Mouse (Mus musculus): ENCODE data around the gene Gm4491. TPM values are rescaled to one million over a fixed set of nuclear protein-coding genes. Genes with fewer than 3 reads are reported as not detected.

Gm4491 gene
- polyA plus RNA-seq (2015; fragmentation: Nextera tagmentation; extraction: Ambion mirVana), result not detected in 2 replicates

DNA sequence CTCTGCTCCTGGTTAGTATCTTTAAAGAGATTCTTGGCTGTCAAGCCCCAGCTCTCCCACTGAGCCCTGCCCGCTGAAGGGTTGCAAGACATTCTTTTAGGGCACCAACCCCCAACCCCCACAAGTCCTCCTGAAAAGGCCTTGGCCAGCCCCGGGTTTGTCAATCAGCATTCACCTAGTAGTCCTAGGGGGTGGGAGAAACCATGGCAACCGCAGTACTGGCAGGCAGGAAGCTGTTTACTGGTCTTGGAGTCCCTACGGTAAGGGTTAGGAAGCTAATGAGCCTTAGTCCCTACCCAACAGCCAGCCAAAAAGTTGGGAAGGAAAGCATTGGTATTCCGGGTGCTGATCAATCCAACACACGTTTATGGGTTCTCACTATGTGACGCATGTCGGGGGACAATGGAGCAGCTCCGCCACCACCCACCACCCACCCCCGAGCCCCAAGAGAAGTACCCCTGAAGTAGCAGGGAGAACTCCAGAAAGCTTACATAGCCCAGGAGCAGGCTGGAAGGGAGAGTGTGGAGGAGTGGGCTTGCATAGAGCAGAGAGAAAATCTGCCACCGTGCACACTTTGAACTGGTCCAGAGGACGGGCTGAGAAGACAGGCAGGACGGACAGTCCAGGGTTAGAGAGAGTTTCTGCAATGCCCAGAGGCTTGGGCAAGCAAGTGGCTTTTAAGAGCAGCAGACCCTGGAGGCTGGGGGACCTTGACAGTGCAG lies at the start of gene Gm4491:
TSS of gene Gm4491 (minus strand) at position 61 of the 722 bp plus-strand sequence.
- H3K27me3 ChIP-seq (replicated peaks), result no peaks in the 10 kb centered on the region
- peak; percentile 93 for ATAC-seq (replicated peaks)
- no peaks in the 10 kb centered on the region for H3K9me3 ChIP-seq
- H3K4me1 ChIP-seq, result peaks cover 7% of the 10 kb centered on the region
- H3K9ac ChIP-seq, result no peak within 1 kb of the TSS
- H3K4me2 ChIP-seq, result peak within 1 kb of the TSS; percentile 33
- no peaks in the 10 kb centered on the region for H3K36me3 ChIP-seq (replicated peaks)
- 0 out of 2 replicates have a peak within 1 kb of the TSS, but pooled peaks have one; percentile 35 for H3K27ac ChIP-seq
- no peak within 1 kb of the TSS for H3K4me3 ChIP-seq
- 8% methylated on average over 13 of the region's 13 CpGs for WGBS

DNA sequence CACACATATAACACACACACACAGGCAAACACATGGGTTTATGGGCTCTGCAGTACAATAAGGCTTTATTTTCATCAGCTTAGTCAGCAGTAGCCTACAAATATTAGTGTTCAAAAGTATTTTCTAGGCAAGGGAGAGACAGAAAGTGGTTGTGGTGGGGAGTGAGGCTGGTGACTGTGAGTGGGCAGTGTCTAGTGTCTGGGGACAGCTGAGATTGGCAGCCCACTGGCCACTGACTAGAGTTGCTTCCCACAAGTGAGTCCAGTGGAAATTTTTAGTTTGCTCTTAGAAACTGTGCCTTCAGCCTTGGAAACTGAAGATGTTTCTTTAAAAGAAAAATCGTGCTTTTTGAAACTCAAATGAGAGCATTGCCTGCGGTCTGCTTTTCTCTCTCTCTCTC lies 46.1 kb upstream of the Gm4491 start:
- H3K4me3 ChIP-seq, result no peak overlapping the region
- H3K9me3 ChIP-seq, result no peaks in the 10 kb centered on the region
- no peaks in the 10 kb centered on the region for H3K4me1 ChIP-seq
- 67% methylated on average over 2 of the region's 2 CpGs for WGBS
- no peaks in the 10 kb centered on the region for H3K27me3 ChIP-seq (replicated peaks)
- ATAC-seq (replicated peaks), result no peak
- no peak overlapping the region for H3K27ac ChIP-seq
- H3K36me3 ChIP-seq (replicated peaks), result no peaks in the 10 kb centered on the region
- no peak overlapping the region for H3K9ac ChIP-seq
- no peak overlapping the region for H3K4me2 ChIP-seq

DNA sequence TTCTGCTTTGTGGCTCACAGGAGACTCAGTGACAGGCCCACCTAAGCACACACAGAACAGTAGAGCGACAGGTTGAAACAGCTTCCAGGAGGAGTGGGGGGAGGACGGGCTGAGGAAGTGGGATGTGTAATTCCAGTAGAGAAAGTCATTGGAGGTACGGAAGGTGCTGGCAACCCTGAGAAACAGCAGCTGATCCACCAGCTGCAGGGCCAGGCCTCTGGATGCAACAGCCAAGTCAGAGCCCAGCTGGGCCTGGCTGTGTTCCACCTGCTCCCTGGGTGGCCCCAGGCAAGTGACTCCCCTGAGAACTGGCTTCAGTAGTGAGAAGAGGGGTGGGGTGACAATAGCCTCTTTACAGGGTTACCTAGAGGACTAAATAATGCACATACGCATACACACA lies 45.5 kb upstream of the Gm4491 start:
- no peak overlapping the region for H3K4me2 ChIP-seq
- no peaks in the 10 kb centered on the region for H3K4me1 ChIP-seq
- no peaks in the 10 kb centered on the region for H3K36me3 ChIP-seq (replicated peaks)
- no peaks in the 10 kb centered on the region for H3K27me3 ChIP-seq (replicated peaks)
- no peak overlapping the region for H3K4me3 ChIP-seq
- H3K9ac ChIP-seq, result no peak overlapping the region
- no peak overlapping the region for H3K27ac ChIP-seq
- 78% methylated on average over 4 of the region's 4 CpGs for WGBS
- no peaks in the 10 kb centered on the region for H3K9me3 ChIP-seq
- no peak for ATAC-seq (replicated peaks)

DNA sequence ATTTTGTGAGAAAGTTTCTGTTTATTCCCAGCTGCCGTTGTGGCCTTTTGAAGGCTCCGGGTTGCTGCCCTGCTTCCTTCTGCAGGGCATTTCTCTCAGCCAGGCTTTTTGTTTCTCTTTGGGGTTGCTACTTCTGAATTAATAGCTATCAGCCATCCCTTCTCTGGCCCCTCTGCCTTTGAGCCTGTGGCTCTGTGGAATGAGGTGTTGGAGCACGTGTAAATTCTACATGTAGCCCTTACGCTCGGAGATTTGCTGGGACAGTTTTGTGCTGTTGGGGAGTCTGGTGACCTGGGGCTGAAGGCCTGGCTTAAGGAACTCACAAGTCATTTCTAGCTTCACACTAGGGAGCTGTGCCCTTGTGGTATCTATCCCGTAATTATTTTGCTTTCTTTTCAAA lies 39.2 kb upstream of the Gm4491 start:
- WGBS, result 46% methylated on average over 6 of the region's 6 CpGs

DNA sequence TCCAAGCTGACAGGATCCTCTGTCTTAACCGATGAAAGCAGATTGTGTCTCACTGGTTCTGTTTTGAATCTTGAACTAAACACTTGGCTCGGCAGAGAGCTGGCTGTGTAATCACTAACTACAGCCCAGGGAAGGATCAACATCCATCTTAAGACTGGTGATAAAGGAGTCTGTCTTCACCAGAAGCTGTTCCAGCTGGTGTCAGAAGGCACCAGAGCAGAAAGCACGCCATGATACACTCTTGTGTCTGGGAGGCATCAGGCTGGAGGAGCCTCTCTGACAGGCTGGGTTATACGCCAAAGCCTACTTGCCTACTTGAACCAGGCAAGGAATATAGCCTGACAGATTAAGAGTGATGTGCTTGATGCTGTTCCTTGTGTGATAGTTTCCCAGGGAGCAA lies 30.1 kb upstream of the Gm4491 start:
- Histone ChIP-seq H3K27me3 (replicated peaks) (no peaks in the 10 kb centered on the region), H3K4me1 (no peaks in the 10 kb centered on the region), H3K9ac (no peak overlapping the region), H3K36me3 (replicated peaks) (no peaks in the 10 kb centered on the region), H3K4me3 (no peak overlapping the region), H3K9me3 (no peaks in the 10 kb centered on the region), H3K27ac (no peak overlapping the region), H3K4me2 (no peak overlapping the region)
- ATAC-seq (replicated peaks), result no peak
- WGBS, result 62% methylated on average over 4 of the region's 4 CpGs

More for the DNA sequence above, 39.2 kb upstream of the Gm4491 start:
- Histone ChIP-seq H3K9me3 (no peaks in the 10 kb centered on the region), H3K36me3 (replicated peaks) (no peaks in the 10 kb centered on the region), H3K27ac (no peak overlapping the region), H3K27me3 (replicated peaks) (no peaks in the 10 kb centered on the region), H3K4me3 (no peak overlapping the region), H3K4me1 (peaks cover 8% of the 10 kb centered on the region; the same call in 1 of the 2 replicates), H3K4me2 (no peak overlapping the region), H3K9ac (no peak overlapping the region)
- ATAC-seq (replicated peaks), result no peak

DNA sequence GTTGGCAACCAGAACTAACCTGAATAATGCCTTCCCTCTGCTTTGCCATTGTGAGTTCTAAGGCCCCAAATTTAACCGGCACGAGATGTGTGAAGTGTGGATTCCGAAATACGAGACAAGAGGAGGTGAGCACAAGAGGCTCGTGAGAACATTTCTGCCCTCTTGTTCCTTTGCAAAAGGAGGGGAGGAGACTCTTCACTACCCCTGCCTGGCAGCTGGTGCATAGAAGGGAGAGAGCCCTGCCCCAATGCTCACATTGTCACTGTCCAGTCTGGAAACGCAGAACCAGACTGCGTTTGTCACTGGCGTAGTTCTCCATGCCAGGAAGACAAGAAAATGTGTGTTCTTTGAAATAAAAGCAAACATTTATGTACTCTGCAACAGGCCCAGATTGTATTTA lies 19.6 kb upstream of the Gm4491 start:
- H3K4me2 ChIP-seq, result no peak overlapping the region
- ATAC-seq (replicated peaks), result no peak
- peaks cover 28% of the 10 kb centered on the region for H3K27me3 ChIP-seq (replicated peaks)
- no peak overlapping the region for H3K9ac ChIP-seq
- WGBS, result 39% methylated on average over 8 of the region's 8 CpGs
- no peaks in the 10 kb centered on the region for H3K36me3 ChIP-seq (replicated peaks)
- H3K4me1 ChIP-seq, result peaks cover 11% of the 10 kb centered on the region
- no peaks in the 10 kb centered on the region for H3K9me3 ChIP-seq
- H3K4me3 ChIP-seq, result no peak overlapping the region
- no peak overlapping the region for H3K27ac ChIP-seq

DNA sequence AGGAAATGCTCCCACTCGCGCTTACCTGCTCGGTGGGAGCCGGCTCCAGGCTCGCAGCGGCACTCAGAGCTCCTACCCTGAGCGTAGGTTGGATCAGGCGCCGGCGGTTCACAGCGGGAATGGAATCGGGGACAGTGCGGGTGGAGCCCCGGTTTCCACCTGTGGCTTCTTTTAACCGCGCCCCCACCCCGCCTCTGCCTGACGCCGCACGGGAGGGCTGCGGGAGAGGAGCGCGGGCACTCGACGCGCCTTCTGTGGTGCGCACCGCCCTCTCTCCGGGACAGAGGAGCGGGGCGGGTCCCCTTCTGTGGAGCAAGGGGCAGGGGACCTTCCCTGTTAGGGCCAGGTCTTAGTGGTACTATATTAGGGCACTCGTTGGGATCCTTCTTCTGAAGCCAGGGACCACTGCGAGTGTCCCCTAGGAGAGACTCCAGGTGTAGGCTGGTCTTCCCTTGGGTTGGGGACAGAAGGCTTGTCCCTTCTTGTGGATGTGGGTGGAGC lies 17.5 kb upstream of the Gm4491 start, which contains the start of gene Gjb6:
TSS of gene Gjb6 (minus strand) at position 451 of the 501 bp plus-strand sequence.
- H3K4me1 ChIP-seq, result peaks cover 11% of the 10 kb centered on the region
- H3K36me3 ChIP-seq (replicated peaks), result no peaks in the 10 kb centered on the region
- ATAC-seq (replicated peaks), result peak; percentile 62
- 2% methylated on average over 33 of the region's 33 CpGs for WGBS
- H3K4me2 ChIP-seq, result peak within 1 kb of the TSS; percentile 95
- no peak within 1 kb of the TSS for H3K27ac ChIP-seq
- H3K27me3 ChIP-seq (replicated peaks), result peaks cover 28% of the 10 kb centered on the region
- no peaks in the 10 kb centered on the region for H3K9me3 ChIP-seq
- H3K4me3 ChIP-seq, result peak within 1 kb of the TSS; percentile 44
- H3K9ac ChIP-seq, result peak within 1 kb of the TSS; percentile 33; the same call in 1 of the 2 replicates

DNA sequence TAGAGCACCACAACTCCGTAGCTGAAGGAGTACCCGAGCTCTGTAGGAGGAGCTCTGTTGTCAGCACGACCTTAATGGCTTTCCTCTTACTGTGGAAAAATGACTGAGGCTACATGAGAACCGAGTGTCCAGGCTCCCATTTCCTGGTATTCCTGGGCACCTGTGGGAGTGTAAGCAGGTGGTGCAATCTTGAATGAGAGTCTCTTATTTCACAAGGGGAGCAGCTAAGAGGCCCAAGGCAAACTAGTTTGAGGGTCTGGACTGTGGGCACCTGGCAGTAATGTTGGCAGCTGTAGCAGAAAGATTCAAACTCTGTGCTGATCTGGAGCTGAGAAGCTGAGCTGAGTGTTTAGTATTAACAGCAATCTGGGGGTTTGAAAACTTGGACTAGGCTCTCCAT lies 11.7 kb upstream of the Gm4491 start:
- H3K9ac ChIP-seq, result no peak overlapping the region
- no peaks in the 10 kb centered on the region for H3K36me3 ChIP-seq (replicated peaks)
- no peaks in the 10 kb centered on the region for H3K4me1 ChIP-seq
- ATAC-seq (replicated peaks), result no peak
- H3K27me3 ChIP-seq (replicated peaks), result peaks cover 12% of the 10 kb centered on the region; the same call in 1 of the 2 replicates
- H3K9me3 ChIP-seq, result no peaks in the 10 kb centered on the region
- no peak overlapping the region for H3K4me3 ChIP-seq
- WGBS, result 79% methylated on average over 4 of the region's 4 CpGs
- H3K4me2 ChIP-seq, result no peak overlapping the region
- H3K27ac ChIP-seq, result no peak overlapping the region

DNA sequence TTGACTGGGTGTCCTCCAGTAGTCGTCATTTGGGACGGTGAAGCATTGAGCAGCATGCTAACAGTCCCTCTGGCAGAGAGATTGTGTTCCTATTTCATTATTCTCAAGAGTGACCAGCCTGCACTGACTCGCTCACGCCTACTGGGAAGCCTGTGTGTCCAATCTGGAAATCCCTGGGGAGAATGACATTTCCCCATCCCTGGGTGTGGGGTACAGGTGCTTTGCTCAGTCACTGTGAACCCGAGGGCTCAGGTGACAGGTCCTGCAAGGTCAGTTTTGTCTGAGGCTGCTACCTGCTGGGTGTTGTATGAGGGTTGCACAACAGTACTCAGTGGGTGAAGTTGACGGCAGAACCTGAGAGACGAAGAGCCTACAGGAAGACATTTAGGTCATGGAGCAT lies 6.6 kb upstream of the Gm4491 start:
- WGBS, result 84% methylated on average over 7 of the region's 7 CpGs
- H3K27me3 ChIP-seq (replicated peaks), result no peaks in the 10 kb centered on the region
- no peak overlapping the region for H3K4me2 ChIP-seq
- no peak overlapping the region for H3K27ac ChIP-seq
- no peak for ATAC-seq (replicated peaks)
- H3K36me3 ChIP-seq (replicated peaks), result no peaks in the 10 kb centered on the region
- no peak overlapping the region for H3K4me3 ChIP-seq
- H3K9me3 ChIP-seq, result no peaks in the 10 kb centered on the region
- H3K4me1 ChIP-seq, result no peaks in the 10 kb centered on the region
- H3K9ac ChIP-seq, result no peak overlapping the region

DNA sequence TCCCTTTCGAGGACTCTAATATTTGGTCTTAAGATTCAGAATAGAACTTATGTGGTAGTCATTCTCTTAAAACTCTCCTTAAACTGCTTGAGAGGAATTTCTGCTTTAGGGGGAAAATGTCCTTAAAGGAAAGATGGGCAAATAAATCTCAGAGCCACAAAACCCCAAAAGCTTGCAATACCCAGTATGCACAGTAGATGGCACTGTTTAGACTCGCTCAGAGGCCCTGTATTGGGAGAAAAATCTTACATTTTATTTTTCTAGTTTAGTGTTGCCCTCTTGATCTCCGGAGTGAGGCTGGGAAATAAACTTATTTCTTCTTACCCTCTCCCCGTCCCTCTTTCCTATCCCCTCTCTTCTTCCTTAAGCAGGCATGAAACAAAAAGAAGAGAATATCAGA lies 6.5 kb downstream of the Gm4491 start:
- H3K36me3 ChIP-seq (replicated peaks), result no peaks in the 10 kb centered on the region
- no peak overlapping the region for H3K4me2 ChIP-seq
- no peak overlapping the region for H3K27ac ChIP-seq
- H3K9ac ChIP-seq, result no peak overlapping the region
- 11% methylated on average over 4 of the region's 4 CpGs for WGBS
- H3K4me1 ChIP-seq, result peaks cover 10% of the 10 kb centered on the region
- ATAC-seq (replicated peaks), result no peak
- peaks cover 34% of the 10 kb centered on the region for H3K27me3 ChIP-seq (replicated peaks)
- H3K4me3 ChIP-seq, result no peak overlapping the region
- no peaks in the 10 kb centered on the region for H3K9me3 ChIP-seq

DNA sequence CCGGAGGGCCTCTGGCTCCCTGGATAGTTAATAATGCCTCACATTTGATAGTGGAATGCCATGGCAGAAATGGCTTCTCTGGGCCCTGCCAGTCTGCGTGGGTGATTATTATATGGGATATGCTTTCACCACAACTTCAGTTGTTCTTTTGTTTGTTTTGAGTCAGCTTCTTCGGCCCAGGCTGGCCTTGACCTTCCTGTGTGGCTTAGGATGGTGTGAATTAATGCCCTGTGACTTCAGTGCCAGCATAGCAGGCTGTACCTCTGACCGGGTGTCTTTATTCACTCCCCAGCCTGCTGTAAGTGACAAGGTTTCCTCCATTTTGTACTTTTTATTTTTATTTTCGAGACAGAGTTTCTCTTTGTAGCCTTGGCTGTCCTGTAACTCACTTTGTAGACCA lies 7.8 kb downstream of the Gm4491 start:
- H3K4me2 ChIP-seq, result no peak overlapping the region
- 70% methylated on average over 5 of the region's 5 CpGs for WGBS
- ATAC-seq (replicated peaks), result no peak
- no peaks in the 10 kb centered on the region for H3K36me3 ChIP-seq (replicated peaks)
- H3K9me3 ChIP-seq, result no peaks in the 10 kb centered on the region
- peaks cover 47% of the 10 kb centered on the region for H3K27me3 ChIP-seq (replicated peaks)
- no peak overlapping the region for H3K9ac ChIP-seq
- no peak overlapping the region for H3K4me3 ChIP-seq
- H3K4me1 ChIP-seq, result peaks cover 19% of the 10 kb centered on the region
- no peak overlapping the region for H3K27ac ChIP-seq

DNA sequence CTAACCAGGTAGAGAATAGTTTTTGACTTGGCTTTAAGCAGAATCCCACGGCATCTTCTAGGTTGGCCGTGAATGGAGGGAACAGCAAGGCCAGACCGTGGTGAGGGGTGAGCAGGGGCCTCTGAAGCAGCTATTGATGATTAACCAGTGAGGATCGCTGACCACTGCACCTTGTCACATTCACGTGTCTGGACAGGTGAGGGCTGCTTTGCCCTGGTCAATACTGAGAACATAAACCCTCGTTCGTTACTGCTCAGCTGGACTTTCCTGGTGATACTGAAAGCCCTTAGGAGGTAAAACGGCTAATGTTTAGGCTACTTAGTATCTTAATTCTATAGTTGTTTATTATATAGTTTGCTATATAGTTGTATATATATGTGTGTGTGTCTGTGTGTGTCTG lies 8.6 kb downstream of the Gm4491 start:
- H3K27ac ChIP-seq, result no peak overlapping the region
- no peaks in the 10 kb centered on the region for H3K9me3 ChIP-seq
- no peak overlapping the region for H3K9ac ChIP-seq
- peaks cover 19% of the 10 kb centered on the region for H3K4me1 ChIP-seq
- H3K27me3 ChIP-seq (replicated peaks), result peaks cover 54% of the 10 kb centered on the region
- WGBS, result 81% methylated on average over 8 of the region's 8 CpGs
- H3K36me3 ChIP-seq (replicated peaks), result no peaks in the 10 kb centered on the region
- no peak overlapping the region for H3K4me3 ChIP-seq
- no peak overlapping the region for H3K4me2 ChIP-seq
- no peak for ATAC-seq (replicated peaks)

DNA sequence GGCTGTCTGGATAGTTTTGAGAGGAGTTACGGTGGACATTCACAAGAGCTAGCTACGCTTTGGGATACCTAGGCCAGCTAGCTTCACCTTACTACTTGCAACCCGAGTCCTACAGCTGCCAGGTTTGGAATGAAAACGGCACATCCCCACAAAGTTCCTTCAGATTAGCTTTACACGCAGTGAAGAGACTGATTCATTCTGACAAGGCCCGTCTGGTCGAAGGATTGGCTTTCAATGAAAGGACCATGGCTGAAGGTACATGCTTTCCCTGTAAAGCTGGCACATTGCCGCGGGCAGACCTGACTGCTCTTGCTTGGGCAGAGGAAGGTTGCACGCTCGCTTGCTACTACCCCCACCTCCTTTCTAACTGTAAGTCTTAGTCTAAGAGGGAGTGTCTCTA lies 10.0 kb downstream of the Gm4491 start:
- H3K9me3 ChIP-seq, result no peaks in the 10 kb centered on the region
- WGBS, result 43% methylated on average over 11 of the region's 11 CpGs
- H3K36me3 ChIP-seq (replicated peaks), result no peaks in the 10 kb centered on the region
- peaks cover 60% of the 10 kb centered on the region for H3K27me3 ChIP-seq (replicated peaks)
- ATAC-seq (replicated peaks), result no peak
- peaks cover 19% of the 10 kb centered on the region for H3K4me1 ChIP-seq
- H3K4me2 ChIP-seq, result no peak overlapping the region
- no peak overlapping the region for H3K27ac ChIP-seq
- H3K4me3 ChIP-seq, result no peak overlapping the region
- no peak overlapping the region for H3K9ac ChIP-seq

Measured in midbrain, embryonic 15.5 days (tissue).